Mouse (Mus musculus): ENCODE measurements at regions not wholly inside any gene's neighbourhood (a gene's known extent, or its start where the extent isn't known, plus 50 kb on each side); places are given as distances from the start of the nearest gene placed in this dataset.

DNA sequence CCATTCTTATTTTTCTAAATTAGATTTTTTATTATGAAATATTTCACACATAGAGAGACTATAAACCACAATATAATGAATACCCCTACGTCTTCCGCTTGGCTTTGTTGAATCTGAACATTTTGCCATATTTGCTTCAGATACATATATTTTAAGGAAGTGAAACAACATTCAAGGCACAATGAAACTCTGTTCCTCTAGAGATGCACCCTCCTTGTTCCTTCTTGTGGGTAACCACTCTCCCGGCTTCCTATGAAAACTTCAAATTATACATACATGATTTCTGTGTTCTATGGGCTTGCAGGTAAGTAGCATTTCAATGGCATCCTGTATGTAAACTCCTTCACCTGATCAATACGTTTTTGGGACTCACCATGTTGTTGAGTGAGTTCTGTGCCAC is 94.4 kb upstream of the Lhx1 start:
- TF ChIP-seq POLR2A (IDR thresholded peaks at IDR 0.05; ENCODE audit: borderline replicate concordance, extremely low read depth, insufficient read depth, insufficient read length, poor library complexity, severe bottlenecking): no peak
- TF ChIP-seq CTCF (IDR thresholded peaks at IDR 0.05; ENCODE audit: borderline replicate concordance, extremely low read depth, insufficient read depth, insufficient read length): no peak

Data from brain, embryonic 14.5 days (tissue).